Mouse (Mus musculus): Measurements from ENCODE around the gene Vps53. TPM values are rescaled to one million over a fixed set of nuclear protein-coding genes. Genes with fewer than 3 reads are reported as not detected.

Gene Vps53
- polyA plus RNA-seq, 1 experiment: 41.2 TPM

GRCm38 (mm10) chr11:76025080-76025583 lies 154.3 kb downstream of the Vps53 start:
- Histone ChIP-seq H3ac (ENCODE audit: control insufficient read depth, insufficient read length) (no peak overlapping the region), H3K79me2 (ENCODE audit: control insufficient read depth, insufficient read depth) (no peaks in the 10 kb centered on the region), H3K36me3 (ENCODE audit: control insufficient read depth, insufficient read depth) (no peaks in the 10 kb centered on the region), H3K27me3 (ENCODE audit: control insufficient read depth, insufficient read depth, insufficient read length) (no peaks in the 10 kb centered on the region), H3K4me2 (ENCODE audit: low read depth) (no peak overlapping the region), H3K4me3 (no peak overlapping the region)
- TF ChIP-seq REST (IDR thresholded peaks at IDR 0.05; ENCODE audit: insufficient read depth, insufficient read length) (no peak), USF1 (IDR thresholded peaks at IDR 0.05; ENCODE audit: low read depth) (no peak), SRF (IDR thresholded peaks at IDR 0.05; ENCODE audit: control insufficient read depth, insufficient read length, low read depth) (no peak), POLR2A (IDR thresholded peaks at IDR 0.05; ENCODE audit: insufficient read length, low read depth) (no peak), CEBPB (IDR thresholded peaks at IDR 0.05; ENCODE audit: insufficient read depth, poor library complexity, severe bottlenecking) (no peak), TCF3 (IDR thresholded peaks at IDR 0.05; ENCODE audit: insufficient read length, low read depth) (no peak), MYOG (IDR thresholded peaks at IDR 0.05; ENCODE audit: control insufficient read depth in 1 of 3, insufficient read depth in 1 of 3, insufficient read length in 2 of 3, low read depth in 2 of 3) (no peak), E2F4 (IDR thresholded peaks at IDR 0.05; ENCODE audit: insufficient read depth) (no peak), MYOD1 (IDR thresholded peaks at IDR 0.05; ENCODE audit: control insufficient read depth in 1 of 3, insufficient read length in 2 of 3, low read depth in 2 of 3) (no peak), POLR2AphosphoS2 (IDR thresholded peaks at IDR 0.05; ENCODE audit: insufficient read length, low read depth) (no peak), TCF12 (IDR thresholded peaks at IDR 0.05; ENCODE audit: insufficient read depth, poor library complexity, severe bottlenecking) (no peak), MAX (IDR thresholded peaks at IDR 0.05; ENCODE audit: low read depth) (no peak)

DNA sequence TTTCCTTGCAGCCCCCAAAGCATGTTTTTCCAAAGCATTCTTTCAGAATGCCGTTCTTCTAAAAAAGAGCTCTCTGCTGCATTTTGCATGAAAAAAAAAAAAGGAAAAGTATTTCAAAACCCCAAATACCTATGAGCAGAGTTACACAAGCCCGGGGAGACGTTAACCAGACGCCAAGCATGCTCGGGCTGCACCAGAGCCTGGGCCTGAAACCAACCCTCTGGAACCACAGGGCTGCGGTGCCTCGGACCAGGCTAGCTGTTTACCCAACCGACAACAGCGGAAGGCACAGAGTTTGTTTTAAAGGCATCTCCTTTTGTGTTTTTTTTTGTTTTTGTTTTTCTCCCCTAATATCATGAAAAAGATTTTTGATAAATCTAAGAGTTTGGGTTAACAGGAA lies 158.5 kb downstream of the Vps53 start:
- H3K4me2 ChIP-seq (ENCODE audit: low read depth): no peak overlapping the region
- H3K36me3 ChIP-seq (ENCODE audit: control insufficient read depth, insufficient read depth): no peaks in the 10 kb centered on the region
- no peaks in the 10 kb centered on the region for H3K27me3 ChIP-seq (ENCODE audit: control insufficient read depth, insufficient read depth, insufficient read length)
- H3K4me3 ChIP-seq: no peak overlapping the region
- no peak overlapping the region for H3ac ChIP-seq (ENCODE audit: control insufficient read depth, insufficient read length)
- no peak for TF ChIP-seq MAX (IDR thresholded peaks at IDR 0.05; ENCODE audit: low read depth)
- TF ChIP-seq TCF12 (IDR thresholded peaks at IDR 0.05; ENCODE audit: insufficient read depth, poor library complexity, severe bottlenecking): no peak
- TF ChIP-seq TCF3 (IDR thresholded peaks at IDR 0.05; ENCODE audit: insufficient read length, low read depth): no peak
- TF ChIP-seq POLR2A (IDR thresholded peaks at IDR 0.05; ENCODE audit: insufficient read length, low read depth): no peak
- no peak for TF ChIP-seq CEBPB (IDR thresholded peaks at IDR 0.05; ENCODE audit: insufficient read depth, poor library complexity, severe bottlenecking)
- TF ChIP-seq POLR2AphosphoS2 (IDR thresholded peaks at IDR 0.05; ENCODE audit: insufficient read length, low read depth): no peak
- no peak for TF ChIP-seq USF1 (IDR thresholded peaks at IDR 0.05; ENCODE audit: low read depth)
- TF ChIP-seq MYOG (IDR thresholded peaks at IDR 0.05; ENCODE audit: control insufficient read depth in 1 of 3, insufficient read depth in 1 of 3, insufficient read length in 2 of 3, low read depth in 2 of 3): no peak
- no peak for TF ChIP-seq REST (IDR thresholded peaks at IDR 0.05; ENCODE audit: insufficient read depth, insufficient read length)
- no peak for TF ChIP-seq E2F4 (IDR thresholded peaks at IDR 0.05; ENCODE audit: insufficient read depth)
- TF ChIP-seq SRF (IDR thresholded peaks at IDR 0.05; ENCODE audit: control insufficient read depth, insufficient read length, low read depth): no peak
- TF ChIP-seq MYOD1 (IDR thresholded peaks at IDR 0.05; ENCODE audit: control insufficient read depth in 1 of 3, insufficient read length in 2 of 3, low read depth in 2 of 3): no peak
- H3K79me2 ChIP-seq (ENCODE audit: control insufficient read depth, insufficient read depth): no peaks in the 10 kb centered on the region

DNA sequence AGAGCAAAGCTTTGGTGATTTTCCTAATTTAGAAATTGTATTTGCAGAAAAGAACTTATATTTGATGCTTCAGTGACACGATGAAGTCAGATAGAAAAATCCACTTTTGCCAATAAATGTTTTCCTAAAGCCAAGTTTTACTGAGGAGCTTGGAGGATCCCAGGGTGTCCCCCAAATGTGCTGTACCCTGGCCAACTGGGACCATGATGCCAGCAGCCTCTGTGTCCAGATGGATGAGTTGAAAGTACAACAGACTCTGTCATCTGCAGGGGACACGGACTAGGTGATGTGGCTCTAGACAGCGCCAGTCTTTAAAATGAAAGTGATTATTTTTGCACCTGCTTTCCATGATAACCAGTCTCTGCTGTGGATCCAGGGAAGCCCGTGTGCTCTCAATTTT lies 159.6 kb downstream of the Vps53 start:
- Histone ChIP-seq H3K4me3 (no peak overlapping the region), H3K36me3 (ENCODE audit: control insufficient read depth, insufficient read depth) (no peaks in the 10 kb centered on the region), H3K79me2 (ENCODE audit: control insufficient read depth, insufficient read depth) (no peaks in the 10 kb centered on the region), H3ac (ENCODE audit: control insufficient read depth, insufficient read length) (no peak overlapping the region), H3K4me2 (ENCODE audit: low read depth) (no peak overlapping the region), H3K27me3 (ENCODE audit: control insufficient read depth, insufficient read depth, insufficient read length) (no peaks in the 10 kb centered on the region)
- no peak for TF ChIP-seq TCF12 (IDR thresholded peaks at IDR 0.05; ENCODE audit: insufficient read depth, poor library complexity, severe bottlenecking)
- no peak for TF ChIP-seq POLR2A (IDR thresholded peaks at IDR 0.05; ENCODE audit: insufficient read length, low read depth)
- TF ChIP-seq E2F4 (IDR thresholded peaks at IDR 0.05; ENCODE audit: insufficient read depth): no peak
- TF ChIP-seq REST (IDR thresholded peaks at IDR 0.05; ENCODE audit: insufficient read depth, insufficient read length): no peak
- TF ChIP-seq TCF3 (IDR thresholded peaks at IDR 0.05; ENCODE audit: insufficient read length, low read depth): no peak
- no peak for TF ChIP-seq USF1 (IDR thresholded peaks at IDR 0.05; ENCODE audit: low read depth)
- TF ChIP-seq MYOD1 (IDR thresholded peaks at IDR 0.05; ENCODE audit: control insufficient read depth in 1 of 3, insufficient read length in 2 of 3, low read depth in 2 of 3): no peak
- no peak for TF ChIP-seq MAX (IDR thresholded peaks at IDR 0.05; ENCODE audit: low read depth)
- TF ChIP-seq MYOG (IDR thresholded peaks at IDR 0.05; ENCODE audit: control insufficient read depth in 1 of 3, insufficient read depth in 1 of 3, insufficient read length in 2 of 3, low read depth in 2 of 3): no peak
- no peak for TF ChIP-seq POLR2AphosphoS2 (IDR thresholded peaks at IDR 0.05; ENCODE audit: insufficient read length, low read depth)
- TF ChIP-seq CEBPB (IDR thresholded peaks at IDR 0.05; ENCODE audit: insufficient read depth, poor library complexity, severe bottlenecking): no peak
- TF ChIP-seq SRF (IDR thresholded peaks at IDR 0.05; ENCODE audit: control insufficient read depth, insufficient read length, low read depth): no peak

GRCm38 (mm10) chr11:76015814-76016213 lies 163.6 kb downstream of the Vps53 start:
- Histone ChIP-seq H3K4me3 (no peak overlapping the region), H3ac (ENCODE audit: control insufficient read depth, insufficient read length) (no peak overlapping the region), H3K4me2 (ENCODE audit: low read depth) (no peak overlapping the region), H3K27me3 (ENCODE audit: control insufficient read depth, insufficient read depth, insufficient read length) (no peaks in the 10 kb centered on the region), H3K79me2 (ENCODE audit: control insufficient read depth, insufficient read depth) (no peaks in the 10 kb centered on the region), H3K36me3 (ENCODE audit: control insufficient read depth, insufficient read depth) (no peaks in the 10 kb centered on the region)
- TF ChIP-seq MAX (IDR thresholded peaks at IDR 0.05; ENCODE audit: low read depth) (no peak), TCF12 (IDR thresholded peaks at IDR 0.05; ENCODE audit: insufficient read depth, poor library complexity, severe bottlenecking) (no peak)

DNA sequence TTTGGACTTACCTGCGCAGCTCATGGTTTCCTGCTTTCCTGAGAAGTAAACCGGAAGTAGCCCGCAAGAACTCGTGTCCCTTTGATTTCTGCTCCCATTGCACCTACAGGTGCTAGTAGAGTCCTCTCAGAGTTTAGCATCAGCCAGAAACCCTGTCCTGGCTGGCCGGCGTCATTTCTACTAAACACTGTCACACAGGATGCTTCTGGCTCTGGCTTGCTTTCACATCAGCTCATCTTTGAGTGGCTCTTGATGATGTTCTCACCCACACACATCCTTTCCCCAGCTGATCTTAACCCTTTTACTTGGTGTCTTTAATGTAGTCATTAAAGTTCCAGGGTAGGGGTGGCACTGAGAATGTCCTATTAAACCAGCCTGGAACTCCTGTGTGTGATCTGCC lies 164.2 kb downstream of the Vps53 start:
- no peak overlapping the region for H3K4me3 ChIP-seq
- no peak for TF ChIP-seq POLR2A (IDR thresholded peaks at IDR 0.05; ENCODE audit: insufficient read length, low read depth)
- TF ChIP-seq TCF3 (IDR thresholded peaks at IDR 0.05; ENCODE audit: insufficient read length, low read depth): no peak
- no peak for TF ChIP-seq MAX (IDR thresholded peaks at IDR 0.05; ENCODE audit: low read depth)
- no peak for TF ChIP-seq USF1 (IDR thresholded peaks at IDR 0.05; ENCODE audit: low read depth)
- no peak for TF ChIP-seq SRF (IDR thresholded peaks at IDR 0.05; ENCODE audit: control insufficient read depth, insufficient read length, low read depth)
- no peak for TF ChIP-seq POLR2AphosphoS2 (IDR thresholded peaks at IDR 0.05; ENCODE audit: insufficient read length, low read depth)
- TF ChIP-seq REST (IDR thresholded peaks at IDR 0.05; ENCODE audit: insufficient read depth, insufficient read length): no peak
- TF ChIP-seq MYOG (IDR thresholded peaks at IDR 0.05; ENCODE audit: control insufficient read depth in 1 of 3, insufficient read depth in 1 of 3, insufficient read length in 2 of 3, low read depth in 2 of 3): no peak
- no peak for TF ChIP-seq CEBPB (IDR thresholded peaks at IDR 0.05; ENCODE audit: insufficient read depth, poor library complexity, severe bottlenecking)
- no peak overlapping the region for H3K4me2 ChIP-seq (ENCODE audit: low read depth)
- H3K36me3 ChIP-seq (ENCODE audit: control insufficient read depth, insufficient read depth): no peaks in the 10 kb centered on the region
- H3K79me2 ChIP-seq (ENCODE audit: control insufficient read depth, insufficient read depth): no peaks in the 10 kb centered on the region
- H3ac ChIP-seq (ENCODE audit: control insufficient read depth, insufficient read length): no peak overlapping the region
- H3K27me3 ChIP-seq (ENCODE audit: control insufficient read depth, insufficient read depth, insufficient read length): no peaks in the 10 kb centered on the region
